Mouse (Mus musculus): ENCODE measurements at regions not wholly inside any gene's neighbourhood (a gene's known extent, or its start where the extent isn't known, plus 50 kb on each side); places are given as distances from the start of the nearest gene placed in this dataset.

- no peak for TF ChIP-seq CTCF (IDR thresholded peaks at IDR 0.05; ENCODE audit: control insufficient read depth, insufficient read depth, insufficient read length)
- TF ChIP-seq MAX (IDR thresholded peaks at IDR 0.05), result no peak
- TF ChIP-seq CEBPB (IDR thresholded peaks at IDR 0.05; ENCODE audit: low read depth), result no peak
- TF ChIP-seq FOSL1 (IDR thresholded peaks at IDR 0.05; ENCODE audit: insufficient read depth, low read length, poor library complexity, severe bottlenecking), result no peak
These were observed 350.7 kb upstream of the Gm10131 start for GRCm38 (mm10) chr8:34462262-34462661.

Data from C2C12 (cell line).